Mouse (Mus musculus) frontal cortex, postnatal 25 days (tissue): ENCODE results near the gene Tigar.

Experiments used
- DNase-seq, 2 experiments: peaks; one replicate each; pipeline ENCODE4 v3.0.0; 2022; ENCODE audit warnings: low spot score in 2 of 2

Tigar gene

DNA sequence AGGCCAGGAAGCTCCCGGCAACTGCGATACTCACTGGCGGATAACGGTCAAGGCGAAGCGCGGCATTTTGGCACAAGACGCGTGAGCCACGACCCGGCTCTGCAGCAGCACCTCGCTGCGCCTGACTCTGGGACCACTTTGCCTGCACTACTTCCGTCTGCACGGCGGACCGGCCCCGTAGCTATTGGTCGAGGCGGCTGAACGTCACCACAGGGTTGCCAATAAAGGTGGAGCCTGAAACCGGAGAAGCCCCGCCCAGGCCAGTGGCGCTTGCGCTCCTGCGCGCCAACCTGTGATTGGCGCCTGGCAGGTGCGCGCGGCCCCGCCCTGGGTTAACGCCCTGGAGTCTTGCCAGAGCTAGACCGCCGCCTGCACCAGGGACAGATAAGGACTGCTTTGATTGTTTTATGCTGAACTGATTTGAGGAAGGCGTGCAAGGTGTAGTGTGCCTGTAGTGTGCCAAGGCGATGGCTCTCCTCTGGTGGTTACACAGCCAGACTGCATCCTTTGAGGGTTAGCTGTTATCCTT is at the start of gene Tigar:
Gene Tigar, minus strand, starts transcription at position 156 of the 529 bp plus-strand sequence.
- DNase-seq: peak; percentile 82 to 91

DNA sequence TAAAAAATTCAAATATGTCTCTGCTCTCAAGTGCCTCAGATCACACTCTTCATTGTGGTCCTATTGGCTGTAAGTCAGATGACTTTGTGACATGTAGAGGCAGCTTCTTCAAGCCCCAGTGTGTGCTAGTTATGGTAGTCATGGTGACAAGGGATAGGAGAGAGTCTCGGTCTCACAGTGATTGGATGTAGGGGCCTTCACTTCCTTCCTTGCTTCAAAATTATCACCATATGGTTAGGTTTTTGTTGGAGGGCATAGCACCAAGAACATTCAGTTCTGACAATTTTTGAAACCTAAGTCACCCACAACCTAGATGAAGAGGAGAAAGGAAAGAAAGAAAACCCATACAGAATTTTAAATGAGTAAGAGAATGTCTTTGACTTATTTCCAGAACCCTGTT is 48.0 kb upstream of the Tigar start:
- no peak for DNase-seq

DNA sequence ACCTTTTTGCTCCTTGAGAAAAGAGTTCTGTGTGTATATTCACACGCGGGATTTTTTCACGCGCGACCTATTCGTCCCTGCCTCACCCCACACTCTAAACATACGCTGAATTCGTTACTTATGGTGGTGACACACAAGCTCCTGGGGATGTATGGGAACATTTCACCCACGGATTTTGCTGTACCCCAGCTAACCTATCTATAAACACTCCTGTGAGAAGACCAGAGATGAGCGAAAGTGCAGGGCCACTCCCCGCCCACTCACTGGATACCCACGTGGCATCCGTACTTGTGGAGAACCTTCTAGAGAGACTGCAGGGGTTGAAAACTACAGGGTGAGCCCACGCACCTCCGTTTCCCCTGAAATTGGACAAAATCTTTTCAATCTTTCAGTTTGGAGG is 46.1 kb upstream of the Tigar start:
- DNase-seq: no peak

DNA sequence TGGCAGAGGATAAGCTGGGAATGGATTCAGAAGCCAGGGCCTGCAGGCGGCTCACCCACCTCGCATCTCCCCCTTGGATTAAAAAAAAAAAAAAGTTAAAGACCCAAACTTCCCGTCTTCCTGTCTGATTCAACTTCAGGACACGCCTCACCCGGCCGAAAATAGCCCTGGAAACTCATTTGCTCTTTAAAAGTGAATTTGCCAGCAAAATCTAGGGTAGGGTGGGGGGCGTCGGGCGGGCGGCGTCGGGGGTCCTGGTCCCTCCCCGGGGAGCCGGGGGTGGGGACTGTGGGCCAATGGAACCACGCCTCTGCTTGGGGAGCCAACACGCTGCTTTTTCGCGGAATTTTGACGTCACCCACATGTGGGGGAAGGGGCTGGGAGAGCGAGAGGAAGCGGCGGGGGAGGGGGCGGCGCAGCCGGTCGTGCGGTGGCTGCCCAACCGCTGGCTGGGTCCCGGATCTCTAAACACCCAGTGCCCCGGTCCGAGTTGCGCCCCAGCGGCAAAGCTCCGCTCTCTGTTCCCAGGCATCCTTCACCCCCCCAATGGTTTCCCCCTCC is 45.4 kb upstream of the Tigar start:
- no peak for DNase-seq

DNA sequence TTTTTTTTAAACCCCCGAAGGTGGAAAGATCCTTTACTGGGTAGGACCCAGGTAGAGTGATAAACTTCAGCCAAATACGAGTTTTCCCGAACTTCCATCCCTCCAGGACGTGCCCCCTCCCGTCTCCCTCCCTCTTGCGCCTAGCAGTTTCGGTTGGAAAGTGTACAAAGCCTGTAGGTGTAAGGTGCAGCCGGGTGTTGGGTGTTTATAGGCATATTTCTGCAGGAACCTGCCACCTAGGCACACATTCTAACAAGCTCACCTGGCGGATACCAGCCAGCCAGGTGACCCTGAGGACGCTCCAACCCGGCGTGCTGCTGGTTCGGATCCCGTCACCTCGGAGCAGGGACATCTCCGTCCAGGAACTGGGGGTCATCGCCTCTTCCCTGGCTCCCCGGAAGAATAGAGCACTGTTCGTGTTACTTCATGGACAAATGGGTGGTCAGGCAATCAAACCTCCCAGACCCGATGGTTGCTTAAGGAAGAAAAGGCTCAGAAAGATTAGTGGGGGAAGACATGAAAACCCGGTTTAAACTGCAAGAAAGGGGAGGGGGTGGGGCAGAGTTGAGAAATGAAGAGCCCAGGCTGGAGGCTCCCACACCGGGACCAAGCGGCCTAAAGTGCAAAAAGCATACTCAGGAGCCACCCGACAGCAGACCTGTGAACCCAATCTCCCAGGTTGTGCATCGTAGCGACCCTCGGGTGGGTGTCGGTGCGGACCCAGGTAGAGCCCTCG is 44.8 kb upstream of the Tigar start:
- DNase-seq: no peak

DNA sequence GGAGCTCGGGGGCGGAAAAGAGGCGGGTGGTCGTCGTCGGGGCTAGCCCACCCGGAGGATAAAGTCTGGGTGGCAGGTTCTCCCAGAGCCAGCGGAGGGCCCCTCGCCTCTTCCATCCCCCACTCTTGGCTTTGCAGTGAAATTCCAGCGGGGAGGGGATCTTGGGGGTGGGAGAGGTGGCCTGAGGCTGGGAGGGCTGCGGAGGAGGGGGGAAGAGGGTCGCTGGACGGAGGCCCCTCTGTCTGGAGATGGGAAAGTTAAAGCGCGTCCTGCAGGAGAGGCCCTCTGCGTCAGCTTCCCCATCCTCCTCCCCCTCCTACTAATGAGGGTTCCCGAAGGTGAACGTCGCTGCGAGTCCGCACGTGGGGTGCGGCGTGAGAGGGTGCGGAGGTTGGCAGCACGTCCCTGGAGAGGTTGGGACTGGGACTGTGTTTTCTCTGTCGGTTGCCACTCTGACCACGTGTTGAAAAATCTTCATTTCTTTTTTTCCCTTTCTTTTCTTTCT is 44.0 kb upstream of the Tigar start:
- DNase-seq: no peak

DNA sequence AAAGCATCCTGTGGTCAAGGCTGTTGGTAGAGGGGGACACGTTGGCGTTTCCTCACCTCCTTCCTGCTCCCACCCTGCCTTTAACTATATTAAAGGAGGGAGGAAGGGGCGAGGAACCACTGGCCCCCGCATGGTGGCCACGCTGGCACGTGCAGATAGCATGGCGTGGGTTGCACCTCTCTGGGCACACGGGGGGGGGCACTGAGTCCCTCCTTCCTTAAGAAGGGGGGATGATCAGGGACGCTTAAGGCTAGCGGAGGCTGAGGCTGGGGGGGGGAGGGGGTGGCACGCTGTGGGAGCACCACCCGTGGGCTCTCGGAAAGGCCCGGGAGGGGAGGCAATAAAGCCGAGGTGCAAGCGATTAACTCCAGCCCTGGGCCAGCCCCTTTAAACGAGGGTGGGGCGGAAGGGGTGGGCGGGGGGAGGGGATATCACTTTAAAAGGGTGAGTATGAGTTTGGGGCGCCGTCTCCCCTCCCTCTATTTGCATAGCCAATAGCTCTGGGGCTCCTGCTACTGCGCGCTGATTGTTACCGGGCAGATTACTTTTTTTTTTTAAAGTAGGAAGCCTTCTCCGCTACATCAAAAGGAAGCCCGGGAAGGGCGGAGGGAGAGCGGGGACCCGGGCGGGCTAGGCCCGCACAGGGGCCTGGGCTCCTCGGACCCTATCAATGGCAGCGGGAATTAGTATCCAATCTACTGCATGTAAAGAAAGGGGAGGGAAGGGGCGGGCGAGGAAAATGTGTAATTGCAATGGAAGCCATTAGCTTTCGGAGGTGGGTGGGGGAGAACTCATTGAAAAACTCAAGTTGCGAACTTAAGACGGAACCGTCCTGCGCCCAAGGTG is 43.0 kb upstream of the Tigar start, which contains the start of gene Ccnd2:
Gene Ccnd2, minus strand, starts transcription at position 88 of the 846 bp plus-strand sequence.
- DNase-seq: no peak

DNA sequence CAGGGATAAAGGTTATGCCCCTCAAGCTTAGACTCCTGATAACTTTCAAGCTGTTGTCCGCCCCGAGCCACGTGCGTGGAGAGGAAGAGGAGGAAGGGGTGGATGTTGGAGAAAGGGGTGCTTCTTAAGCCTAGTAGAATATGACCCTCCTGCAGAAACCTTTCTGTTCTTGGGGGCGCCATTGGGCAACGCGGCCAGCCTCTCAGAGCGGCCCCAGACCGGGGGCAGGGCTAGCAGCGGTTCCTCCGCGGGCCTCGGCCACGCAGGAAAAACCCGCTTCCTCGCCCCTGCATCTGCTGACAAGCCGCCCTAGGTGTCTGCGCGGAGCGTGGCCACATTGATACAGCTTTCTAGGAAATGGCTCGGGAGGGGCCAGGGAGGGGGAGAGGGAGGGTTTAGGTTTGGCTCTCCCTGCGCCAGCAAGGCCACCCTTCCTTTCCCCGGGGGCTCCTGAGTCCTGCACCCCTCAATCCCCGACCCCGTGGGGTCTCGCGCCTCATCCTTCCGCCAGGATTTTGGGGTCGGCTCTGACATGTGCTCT is 42.3 kb upstream of the Tigar start:
- no peak for DNase-seq

DNA sequence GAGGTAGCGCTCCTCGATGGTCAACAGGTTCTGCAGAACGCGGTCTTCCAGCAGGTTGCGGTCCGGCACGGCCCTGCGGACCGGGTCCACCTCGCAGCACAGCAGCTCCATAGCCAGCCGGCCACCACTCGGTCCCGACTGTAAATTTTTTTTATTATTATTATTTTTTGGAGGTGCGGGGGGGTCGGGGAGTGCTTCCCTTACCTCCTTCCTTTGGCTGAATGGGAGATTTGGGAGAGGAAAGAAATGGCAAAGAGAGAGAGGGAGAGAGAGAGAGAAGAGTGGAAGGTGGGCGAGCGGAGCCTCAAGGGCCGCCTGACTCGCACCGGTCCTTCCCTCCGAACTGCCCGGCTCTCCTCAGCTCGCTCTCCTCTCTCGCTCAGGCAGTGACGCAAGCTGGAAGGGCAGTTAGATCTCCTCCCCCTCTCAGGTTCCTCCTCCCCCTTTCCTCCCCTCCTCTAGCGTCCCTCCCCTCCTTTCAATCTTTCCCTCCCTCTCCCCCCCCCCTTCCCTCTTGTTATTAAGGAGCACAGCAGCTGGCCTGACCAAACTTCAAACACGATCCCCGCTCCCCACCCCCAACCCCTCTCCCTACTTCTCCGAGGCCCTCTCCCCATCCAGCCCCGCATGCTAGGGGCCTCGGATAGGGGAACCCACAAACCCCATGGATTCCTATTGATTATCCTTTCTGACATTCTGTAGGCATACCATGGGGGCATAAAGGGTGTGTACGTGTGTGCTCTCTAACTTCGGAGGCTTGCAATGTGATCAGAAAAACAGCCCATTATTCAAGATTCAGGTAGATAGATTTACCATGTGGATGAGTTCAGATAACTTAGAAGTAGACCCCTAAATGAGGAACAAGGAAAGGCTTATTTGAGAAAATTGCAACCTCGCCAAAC is 41.6 kb upstream of the Tigar start:
- no peak for DNase-seq

DNA sequence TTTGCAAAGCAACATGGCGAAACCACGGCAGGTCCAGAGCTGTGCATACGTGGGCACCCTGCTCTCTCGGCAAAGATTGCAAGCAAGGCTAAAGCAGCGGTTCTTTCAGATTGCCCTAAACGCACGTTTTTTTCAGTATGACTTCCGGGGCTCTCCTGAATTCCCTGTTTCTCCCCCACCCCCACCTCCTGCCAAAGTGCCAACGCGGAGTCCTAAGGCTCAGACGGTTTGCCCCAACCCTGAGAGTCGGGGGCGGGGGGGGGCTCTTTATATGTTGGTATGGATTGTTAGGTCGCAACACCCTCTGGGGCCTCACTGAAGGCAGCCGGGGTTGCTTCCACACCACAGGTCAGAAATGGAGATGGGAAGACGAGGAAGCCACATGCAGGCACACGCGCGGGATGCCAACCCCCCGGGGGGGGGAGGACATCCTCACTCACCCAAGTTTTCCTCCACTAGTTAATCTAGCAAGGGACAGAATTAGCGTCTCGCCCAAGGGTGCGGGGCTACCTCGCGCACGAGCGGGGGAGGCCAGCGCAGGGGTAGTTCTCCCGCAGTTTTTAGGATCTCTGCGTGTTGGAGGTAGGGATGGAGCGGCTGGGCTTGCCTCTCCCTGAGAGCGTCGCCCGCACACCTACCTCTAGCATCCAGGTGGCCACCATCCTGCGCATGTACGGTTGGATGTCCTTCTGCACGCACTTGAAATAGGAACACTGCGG is 40.7 kb upstream of the Tigar start:
- no peak for DNase-seq

DNA sequence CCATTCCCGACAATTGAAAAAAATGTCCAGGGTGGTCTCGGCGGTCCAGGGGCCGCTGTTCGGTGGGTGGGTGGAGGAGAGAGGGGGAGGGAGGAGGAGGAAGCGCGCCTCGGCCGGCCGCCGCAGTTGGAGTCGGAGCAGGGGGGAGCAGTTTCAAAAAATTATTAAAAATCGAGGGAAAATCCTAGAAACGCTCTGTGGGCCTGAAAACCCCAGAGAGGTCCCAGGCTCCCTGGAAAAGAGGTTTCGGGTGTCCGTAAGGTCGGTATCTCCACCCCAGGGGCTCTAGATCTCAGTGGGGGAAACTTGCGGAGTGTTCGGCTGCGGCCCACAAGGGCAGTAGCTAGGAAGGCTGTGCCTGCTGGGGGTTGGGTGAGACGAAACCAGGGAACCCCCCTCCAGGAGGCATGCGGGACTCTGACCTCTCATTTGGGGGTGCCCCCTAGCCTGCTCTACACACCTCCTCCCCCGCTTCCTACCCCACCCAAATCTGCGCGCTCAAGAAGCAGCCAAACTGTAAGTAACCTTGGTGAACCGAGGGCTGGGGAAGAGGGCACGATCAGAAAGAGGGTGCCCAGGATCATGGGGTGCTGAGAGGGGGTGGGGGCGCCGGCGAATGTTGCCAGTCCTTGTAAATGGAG is 40.1 kb upstream of the Tigar start:
- DNase-seq: no peak

DNA sequence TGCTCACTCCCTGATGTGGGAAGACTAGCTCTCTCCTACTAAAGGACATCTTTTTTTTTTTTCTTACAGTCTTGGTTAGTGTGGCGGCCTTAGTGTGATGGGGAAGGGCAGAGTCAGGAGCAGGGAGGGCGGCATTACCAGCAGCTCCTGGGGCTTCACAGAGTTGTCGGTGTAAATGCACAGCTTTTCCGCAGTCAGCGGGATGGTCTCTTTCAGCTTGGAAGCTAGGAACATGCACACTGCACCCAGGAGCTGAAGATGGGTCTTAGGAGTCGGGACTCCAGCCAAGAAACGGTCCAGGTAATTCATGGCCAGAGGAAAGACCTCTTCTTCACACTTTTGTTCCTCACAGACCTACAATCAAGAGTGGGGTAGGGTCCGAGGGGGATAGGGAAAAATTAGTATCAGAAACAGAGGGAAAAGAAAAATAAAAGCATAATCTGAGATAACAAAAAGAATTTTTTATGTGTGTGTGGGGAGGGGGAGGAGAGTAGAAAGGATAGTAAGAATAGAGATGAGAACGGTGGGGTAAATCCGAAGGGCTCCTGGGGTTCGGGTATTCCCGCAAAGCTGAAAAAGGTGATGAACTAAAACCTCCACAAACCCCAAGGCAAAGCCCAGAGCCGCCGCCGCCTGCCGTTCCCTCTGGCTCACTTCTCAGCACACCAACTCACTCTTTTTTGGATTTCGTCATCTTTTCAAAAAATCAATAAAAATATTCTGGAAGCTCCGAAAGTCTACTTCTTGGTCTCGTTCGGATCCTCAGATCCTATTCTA is 39.4 kb upstream of the Tigar start:
- no peak for DNase-seq

DNA sequence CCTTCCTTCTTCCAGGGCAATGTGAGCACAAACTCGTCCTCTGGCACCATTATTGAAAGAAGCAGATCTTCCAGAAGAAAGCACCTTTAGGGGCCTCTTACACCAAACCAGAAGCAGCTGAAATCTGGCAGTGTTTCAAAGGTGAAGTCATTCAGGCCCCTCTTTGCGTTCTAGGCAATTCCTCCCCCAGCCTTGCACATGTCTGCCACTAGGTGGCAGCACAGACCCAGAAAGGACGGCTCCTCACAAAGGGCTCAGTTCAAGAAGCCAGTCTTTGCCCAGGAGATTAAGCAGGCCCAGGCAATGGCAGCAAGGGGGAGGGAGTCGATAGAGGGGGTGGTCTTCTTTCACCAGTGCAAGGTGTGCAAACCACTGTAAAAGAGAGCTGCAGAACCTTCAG is 38.3 kb upstream of the Tigar start:
- DNase-seq: peak in 1 of 2 experiments; percentile 79

DNA sequence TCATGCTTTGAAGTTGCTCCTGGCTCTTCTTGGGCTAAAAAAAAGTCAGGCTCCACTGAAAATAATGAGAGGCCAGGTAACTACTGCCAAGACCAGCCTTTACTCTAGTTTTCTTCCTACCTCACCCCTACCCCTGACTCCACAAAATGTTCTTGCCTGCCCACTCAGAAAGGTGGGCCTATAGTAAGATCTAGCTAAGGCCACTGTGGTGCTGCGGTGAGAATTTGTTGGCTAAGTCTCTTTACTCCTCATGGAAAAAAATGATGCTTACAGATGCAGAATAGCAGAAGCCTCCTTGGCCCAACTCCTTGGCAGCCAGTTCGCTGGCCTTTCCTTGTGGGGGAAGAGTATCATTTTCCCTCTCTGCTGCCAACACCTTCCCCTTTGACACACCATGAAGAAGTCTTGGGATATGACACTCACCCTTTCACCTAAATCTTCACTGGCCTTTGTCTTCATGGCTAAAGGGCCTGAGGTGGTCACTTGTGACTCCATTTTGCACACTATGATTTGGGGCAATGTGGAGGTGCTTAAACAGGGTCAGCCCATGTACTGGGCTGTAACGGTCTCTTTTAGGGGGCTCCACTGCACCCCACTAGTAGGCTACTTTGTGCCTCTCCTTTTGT is 37.1 kb upstream of the Tigar start:
- DNase-seq: no peak

DNA sequence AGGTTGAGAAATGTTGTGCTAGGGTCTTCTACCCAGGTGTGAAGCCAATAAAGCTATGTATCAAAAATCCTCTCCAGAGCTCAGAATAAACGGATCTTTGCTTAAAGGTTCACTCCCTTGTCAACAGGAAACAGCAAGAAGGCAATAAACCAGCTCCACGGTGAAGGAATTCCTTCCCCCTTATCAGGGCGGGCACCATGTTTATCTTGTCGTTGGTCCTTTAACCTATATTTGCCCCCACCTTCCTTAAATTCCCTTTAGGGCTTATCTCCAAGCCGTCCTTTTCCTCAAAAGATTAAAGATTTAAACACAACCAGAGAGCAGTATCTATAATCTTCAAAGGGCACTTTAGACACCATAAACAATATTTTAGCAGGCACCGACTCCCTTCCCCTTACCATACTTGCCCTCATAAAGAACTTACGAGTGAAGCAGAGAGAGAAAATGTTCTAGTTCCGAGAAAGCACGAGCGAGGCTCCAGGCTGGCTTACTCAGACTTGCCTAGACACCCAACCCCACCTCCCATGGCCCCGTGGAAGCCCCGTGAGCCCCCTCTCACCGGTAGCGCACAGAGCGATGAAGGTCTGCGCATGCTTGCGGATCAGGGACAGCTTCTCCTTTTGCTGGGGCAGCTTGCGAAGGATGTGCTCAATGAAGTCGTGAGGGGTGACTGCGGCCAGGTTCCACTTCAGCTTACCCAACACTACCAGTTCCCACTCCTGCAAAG is 36.3 kb upstream of the Tigar start:
- no peak for DNase-seq

DNA sequence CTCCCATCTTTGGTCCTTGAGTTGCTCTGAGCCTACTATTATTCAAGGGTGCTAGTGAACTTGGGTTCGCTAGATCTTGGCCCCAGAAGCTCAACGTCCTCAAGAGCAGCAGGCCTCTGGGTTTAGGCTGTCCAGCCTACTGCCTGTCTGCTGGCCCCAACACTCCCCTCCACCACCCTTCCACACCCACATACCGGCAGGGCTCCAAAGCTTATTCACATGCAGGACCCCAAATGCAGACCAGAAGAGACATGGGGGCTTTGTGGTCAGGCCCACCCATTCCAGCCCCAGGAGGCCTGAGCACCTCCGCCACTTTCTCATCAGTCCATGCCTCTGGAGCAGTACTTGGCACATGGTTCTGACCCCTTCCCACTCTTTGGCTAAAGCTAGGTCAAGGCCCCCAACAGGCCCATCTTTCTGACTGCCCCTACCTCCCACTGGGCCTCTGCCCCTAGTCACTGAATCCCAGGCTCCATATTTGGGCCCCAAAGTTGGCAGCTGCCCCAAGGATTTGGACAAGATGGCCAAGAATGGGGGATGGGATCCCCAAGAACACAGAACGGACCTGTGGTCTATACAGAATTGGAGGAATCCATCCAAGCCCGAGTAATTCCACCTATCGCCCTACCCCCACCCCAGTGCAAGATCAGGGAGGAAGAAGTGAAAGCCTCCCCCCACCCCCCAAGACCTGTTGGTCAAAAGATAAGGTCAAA is 34.4 kb upstream of the Tigar start:
- DNase-seq: no peak

DNA sequence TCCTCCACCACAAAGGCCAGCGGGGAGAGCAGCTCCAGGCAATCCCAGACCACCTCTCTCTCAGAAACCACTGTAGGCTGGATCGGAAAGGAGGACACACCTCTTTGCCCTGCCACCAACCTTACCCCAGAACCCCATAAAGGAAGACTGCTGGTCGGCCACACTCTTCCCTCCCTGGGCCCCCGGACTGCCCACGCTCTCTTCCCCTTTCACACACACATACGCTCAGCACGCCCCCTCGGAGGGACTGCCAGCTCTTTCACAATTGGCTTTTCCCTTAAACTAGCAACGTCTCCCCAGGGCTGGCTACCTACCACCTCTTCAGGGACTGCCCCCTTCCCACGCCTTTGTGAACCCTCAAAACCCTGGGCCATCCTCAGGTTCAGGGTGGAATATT is 33.8 kb upstream of the Tigar start:
- DNase-seq: no peak
